Mouse (Mus musculus): ENCODE results near the gene Gm14085. TPM values are rescaled to one million over a fixed set of nuclear protein-coding genes. Genes with fewer than 3 reads are reported as not detected.
"Not testable (repeated sequence)": the region's sequence is repeated elsewhere in the genome, so short reads cannot be mapped to it uniquely, and the experiment has no call there.

The Gm14085 gene
- total and polyA plus RNA-seq, 3 experiments: 0.12 to 0.22 TPM; not detected in 1

GRCm38 (mm10) chr2:122469221-122469620 is 15.5 kb upstream of the Gm14085 start:
- DNase-seq (ENCODE audit: low read depth, low spot score): no peak
- H3K27ac ChIP-seq (ENCODE audit: control insufficient read depth, low read depth, low read length): no peak overlapping the region
- H3K36me3 ChIP-seq (ENCODE audit: control insufficient read depth in 1 of 2, insufficient read depth in 2 of 2, low read length in 2 of 2): no peaks in the 10 kb centered on the region
- no peak overlapping the region for H3K9ac ChIP-seq (ENCODE audit: control insufficient read depth, low read depth, low read length, poor library complexity, severe bottlenecking)
- H3K27me3 ChIP-seq (ENCODE audit: control insufficient read depth in 1 of 2, insufficient read depth in 2 of 2, low read length in 2 of 2): no peaks in the 10 kb centered on the region
- no peak overlapping the region for H3K4me3 ChIP-seq (ENCODE audit: control insufficient read depth in 1 of 2, insufficient read depth in 1 of 2, low read depth in 2 of 2, low read length in 2 of 2)
- TF ChIP-seq MEF2A (IDR thresholded peaks at IDR 0.05; ENCODE audit: extremely low read depth, insufficient replicate concordance, low read depth, low read length, poor library complexity, severe bottlenecking) (no peak), JUND (IDR thresholded peaks at IDR 0.05; ENCODE audit: low read depth, low read length) (no peak), ZKSCAN1 (IDR thresholded peaks at IDR 0.05; ENCODE audit: low read depth, low read length) (no peak), EP300 (IDR thresholded peaks at IDR 0.05; ENCODE audit: low read depth in 1 of 2, low read length in 2 of 2) (no peak), ELF1 (IDR thresholded peaks at IDR 0.05; ENCODE audit: low read depth, low read length) (no peak), POLR2AphosphoS2 (IDR thresholded peaks at IDR 0.05; ENCODE audit: low read length) (no peak), NELFE (IDR thresholded peaks at IDR 0.05; ENCODE audit: low read depth, low read length) (no peak), HCFC1 (IDR thresholded peaks at IDR 0.05; ENCODE audit: low read depth, low read length) (no peak), BHLHE40 (IDR thresholded peaks at IDR 0.05; ENCODE audit: borderline replicate concordance, low read depth, low read length) (no peak), MYB (IDR thresholded peaks at IDR 0.05; ENCODE audit: low read depth, low read length) (no peak), E2F4 (IDR thresholded peaks at IDR 0.05; ENCODE audit: borderline replicate concordance, low read depth, low read length) (no peak), NRF1 (IDR thresholded peaks at IDR 0.05; ENCODE audit: insufficient read depth, low read depth, low read length, poor library complexity, severe bottlenecking) (no peak), ZNF384 (IDR thresholded peaks at IDR 0.05; ENCODE audit: low read depth, low read length) (no peak), MYC (IDR thresholded peaks at IDR 0.05; ENCODE audit: low read depth, low read length) (no peak)
- H3K9me3 ChIP-seq (replicated peaks; ENCODE audit: insufficient read depth, low read length): no peaks in the 10 kb centered on the region
- no peaks in the 10 kb centered on the region for H3K79me2 ChIP-seq (ENCODE audit: control insufficient read depth, insufficient read depth, low read length, poor library complexity)
- no peaks in the 10 kb centered on the region for H3K4me1 ChIP-seq (ENCODE audit: control insufficient read depth in 1 of 2, insufficient read depth in 2 of 2, low read length in 2 of 2)

- Histone ChIP-seq H3K27me3 (ENCODE audit: control insufficient read depth in 1 of 2, insufficient read depth in 2 of 2, low read length in 2 of 2) (no peaks in the 10 kb centered on the region; a peak in 1 of 4 replicates), H3K4me3 (ENCODE audit: control insufficient read depth in 1 of 2, insufficient read depth in 1 of 2, low read depth in 2 of 2, low read length in 2 of 2) (no peak overlapping the region), H3K9ac (ENCODE audit: control insufficient read depth, low read depth, low read length, poor library complexity, severe bottlenecking) (no peak overlapping the region), H3K9me3 (replicated peaks; ENCODE audit: insufficient read depth, low read length) (no peaks in the 10 kb centered on the region), H3K4me1 (ENCODE audit: control insufficient read depth in 1 of 2, insufficient read depth in 2 of 2, low read length in 2 of 2) (no peaks in the 10 kb centered on the region), H3K36me3 (ENCODE audit: control insufficient read depth in 1 of 2, insufficient read depth in 2 of 2, low read length in 2 of 2) (no peaks in the 10 kb centered on the region), H3K79me2 (ENCODE audit: control insufficient read depth, insufficient read depth, low read length, poor library complexity) (no peaks in the 10 kb centered on the region), H3K27ac (ENCODE audit: control insufficient read depth, low read depth, low read length) (no peak overlapping the region)
- no peak for DNase-seq (ENCODE audit: low read depth, low spot score)
- TF ChIP-seq ETS1 (IDR thresholded peaks at IDR 0.05; ENCODE audit: low read depth, low read length): no peak
- TF ChIP-seq POLR2AphosphoS2 (IDR thresholded peaks at IDR 0.05; ENCODE audit: low read length): no peak
Observed at GRCm38 (mm10) chr2:122476585-122476984, 8.2 kb upstream of the Gm14085 start.

GRCm38 (mm10) chr2:122483787-122484186 is 954 bp upstream of the Gm14085 start:
- not testable (repeated sequence) for H3K27ac ChIP-seq (ENCODE audit: control insufficient read depth, low read depth, low read length); H3K9ac ChIP-seq (ENCODE audit: control insufficient read depth, low read depth, low read length, poor library complexity, severe bottlenecking); H3K4me1 ChIP-seq (ENCODE audit: control insufficient read depth in 1 of 2, insufficient read depth in 2 of 2, low read length in 2 of 2); DNase-seq (ENCODE audit: low read depth, low spot score); H3K9me3 ChIP-seq (replicated peaks; ENCODE audit: insufficient read depth, low read length); H3K27me3 ChIP-seq (ENCODE audit: control insufficient read depth in 1 of 2, insufficient read depth in 2 of 2, low read length in 2 of 2); H3K4me3 ChIP-seq (ENCODE audit: control insufficient read depth in 1 of 2, insufficient read depth in 1 of 2, low read depth in 2 of 2, low read length in 2 of 2); H3K79me2 ChIP-seq (ENCODE audit: control insufficient read depth, insufficient read depth, low read length, poor library complexity); H3K36me3 ChIP-seq (ENCODE audit: control insufficient read depth in 1 of 2, insufficient read depth in 2 of 2, low read length in 2 of 2)

DNA sequence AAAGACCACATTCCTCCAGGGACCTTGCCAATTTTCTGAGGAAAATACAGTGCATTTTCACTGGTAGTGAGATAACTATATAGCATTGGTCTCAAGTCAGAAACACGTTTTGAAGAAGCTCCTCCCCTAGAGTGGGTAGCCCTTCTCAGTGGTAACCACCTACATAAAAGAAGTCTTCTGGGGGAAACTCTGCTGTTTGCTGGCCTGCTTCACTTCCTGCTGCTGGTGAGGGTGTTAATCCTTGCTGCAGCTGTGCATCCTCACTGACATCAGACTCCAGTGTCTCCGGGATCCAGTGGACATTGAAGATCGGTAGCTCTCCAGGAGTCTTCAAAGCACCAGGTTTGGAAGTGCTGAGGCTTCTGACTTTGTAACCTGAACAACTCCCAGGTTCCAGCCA is 913 bp downstream of the Gm14085 start:
- H3K36me3 ChIP-seq (ENCODE audit: control insufficient read depth in 1 of 2, insufficient read depth in 2 of 2, low read length in 2 of 2); H3K9me3 ChIP-seq (replicated peaks; ENCODE audit: insufficient read depth, low read length); H3K4me1 ChIP-seq (ENCODE audit: control insufficient read depth in 1 of 2, insufficient read depth in 2 of 2, low read length in 2 of 2); H3K79me2 ChIP-seq (ENCODE audit: control insufficient read depth, insufficient read depth, low read length, poor library complexity); H3K27me3 ChIP-seq (ENCODE audit: control insufficient read depth in 1 of 2, insufficient read depth in 2 of 2, low read length in 2 of 2); DNase-seq (ENCODE audit: low read depth, low spot score); H3K27ac ChIP-seq (ENCODE audit: control insufficient read depth, low read depth, low read length); H3K4me3 ChIP-seq (ENCODE audit: control insufficient read depth in 1 of 2, insufficient read depth in 1 of 2, low read depth in 2 of 2, low read length in 2 of 2); H3K9ac ChIP-seq (ENCODE audit: control insufficient read depth, low read depth, low read length, poor library complexity, severe bottlenecking): not testable (repeated sequence)

- H3K79me2 ChIP-seq (ENCODE audit: control insufficient read depth, insufficient read depth, low read length, poor library complexity); H3K4me3 ChIP-seq (ENCODE audit: control insufficient read depth in 1 of 2, insufficient read depth in 1 of 2, low read depth in 2 of 2, low read length in 2 of 2); DNase-seq (ENCODE audit: low read depth, low spot score); H3K27me3 ChIP-seq (ENCODE audit: control insufficient read depth in 1 of 2, insufficient read depth in 2 of 2, low read length in 2 of 2); H3K4me1 ChIP-seq (ENCODE audit: control insufficient read depth in 1 of 2, insufficient read depth in 2 of 2, low read length in 2 of 2); H3K9ac ChIP-seq (ENCODE audit: control insufficient read depth, low read depth, low read length, poor library complexity, severe bottlenecking); H3K36me3 ChIP-seq (ENCODE audit: control insufficient read depth in 1 of 2, insufficient read depth in 2 of 2, low read length in 2 of 2); H3K27ac ChIP-seq (ENCODE audit: control insufficient read depth, low read depth, low read length); H3K9me3 ChIP-seq (replicated peaks; ENCODE audit: insufficient read depth, low read length): not testable (repeated sequence)
Observed at GRCm38 (mm10) chr2:122486122-122486521, 1.4 kb downstream of the Gm14085 start.
